Mouse (Mus musculus) megakaryocyte-erythroid progenitor cell, adult 5-6 weeks (primary cell): Measurements from ENCODE around the gene Vps18. TPM values are rescaled to one million over a fixed set of nuclear protein-coding genes. Genes with fewer than 3 reads are reported as not detected.

Source experiments
- ATAC-seq: replicated peaks from 2 replicates; pipeline ENCODE4 v1.8.0; 2016; ENCODE audit warnings: mild to moderate bottlenecking, inconsistent platforms; ENCODE audit not compliant: severe bottlenecking, poor library complexity, low FRiP score, low TSS enrichment
- total RNA-seq, 2 experiments: library from RNA; stranded (forward) in 1 of 2; stranded (reverse) in 1 of 2; fragments of 200-1000, 215-1000 nt in 1 of 2; fragments of >200 nt in 1 of 2; fragmentation: Nextera tagmentation in 1 of 2; gene quantifications; 2 replicates each; pipeline ENCODE4 v1.2.3; 2014 to 2017

The Vps18 gene
- total RNA-seq, 2 experiments from 2014 or later, result 12.4 to 13.1 TPM

DNA sequence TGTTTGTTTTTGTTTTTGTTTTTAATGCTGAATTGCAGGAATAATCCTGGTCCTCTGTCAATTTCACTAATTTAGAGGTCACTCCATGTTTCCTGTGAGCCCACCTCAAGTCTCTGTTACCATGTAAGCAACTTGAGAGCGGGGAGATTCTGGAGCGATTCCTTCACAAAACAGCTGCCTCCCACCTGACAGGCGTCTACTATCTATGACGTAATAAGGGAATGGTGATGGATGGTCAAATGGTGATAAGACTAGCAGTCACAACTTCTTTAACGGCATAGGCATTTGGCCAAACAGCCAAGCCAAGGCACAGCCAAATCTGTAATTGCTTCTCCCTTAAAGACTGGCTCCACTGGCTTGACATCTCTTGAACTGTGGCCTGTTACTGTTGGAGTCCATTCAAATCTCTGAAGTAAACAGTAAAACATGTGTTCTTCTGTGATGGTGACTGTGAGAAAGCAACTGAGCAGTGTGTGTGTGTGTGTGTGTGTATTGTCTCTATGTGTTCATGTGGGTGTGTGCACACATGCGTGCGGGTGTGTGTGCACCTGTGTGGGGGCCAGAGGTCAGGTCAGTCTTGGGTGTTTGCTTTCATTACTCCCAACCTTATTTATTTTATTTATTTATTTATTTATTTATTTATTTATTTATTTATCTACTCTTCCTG, 6.5 kb upstream of the Vps18 start:
- peak; percentile 41 for ATAC-seq

DNA sequence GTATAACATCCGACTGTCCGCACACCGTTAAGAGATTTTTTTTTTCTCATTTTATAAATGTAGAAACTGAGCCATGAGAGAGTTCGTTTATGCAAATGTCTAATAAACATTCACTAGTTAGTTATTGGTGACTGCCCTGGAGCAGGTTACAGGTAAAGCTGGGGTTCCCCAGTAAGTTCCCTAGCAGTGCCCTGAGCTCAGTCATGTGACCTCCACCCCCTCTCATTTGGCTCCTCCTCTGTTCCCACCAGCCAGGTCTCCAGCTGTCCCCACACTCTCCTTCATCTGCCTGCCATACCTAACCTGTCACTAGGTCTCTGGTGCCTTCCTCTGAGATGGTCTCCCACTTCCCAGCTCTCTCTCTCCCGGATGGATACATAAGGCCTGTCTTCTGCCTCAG, 1.2 kb upstream of the Vps18 start:
- no peak for ATAC-seq

DNA sequence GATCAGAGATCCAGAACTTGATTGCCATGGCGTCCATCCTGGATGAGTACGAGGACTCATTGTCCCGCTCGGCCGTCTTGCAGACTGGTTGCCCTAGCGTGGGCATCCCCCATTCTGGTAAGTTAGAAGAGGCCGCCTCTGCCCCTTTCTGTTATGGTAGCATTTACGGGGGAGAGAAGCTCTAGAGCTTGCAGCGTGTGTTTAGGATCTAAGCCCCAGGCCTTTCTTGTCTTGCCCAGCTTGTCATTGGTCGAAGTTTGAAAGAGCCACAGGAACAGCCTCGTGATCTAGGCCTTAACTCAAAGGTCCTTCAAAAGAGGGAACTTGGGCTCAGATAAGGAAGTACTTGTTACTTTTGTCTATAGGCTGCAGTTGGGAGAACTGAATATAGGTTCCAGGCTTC, 475 bp downstream of the Vps18 start:
- 0 out of 2 replicates have a peak, but pooled peaks have one; percentile 14 for ATAC-seq

DNA sequence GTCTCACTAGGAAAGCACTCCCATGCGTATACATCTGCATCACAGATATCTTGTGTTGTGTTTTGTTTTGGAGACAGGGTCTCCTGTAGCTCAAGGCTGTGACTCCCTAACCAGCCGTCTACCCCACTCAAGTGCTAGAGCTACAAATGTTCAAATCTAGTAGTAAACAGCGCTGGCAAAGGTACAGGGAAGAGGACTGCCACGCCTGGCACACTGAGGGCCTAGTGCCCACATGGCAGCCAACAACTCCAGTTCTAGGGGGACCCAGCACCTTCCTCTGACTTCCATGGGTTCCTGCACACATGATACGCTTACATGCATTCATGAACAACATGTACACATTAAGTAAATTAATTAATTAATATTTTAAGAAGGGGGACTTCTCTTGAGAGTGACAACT, 3.7 kb downstream of the Vps18 start:
- ATAC-seq, result no peak

DNA sequence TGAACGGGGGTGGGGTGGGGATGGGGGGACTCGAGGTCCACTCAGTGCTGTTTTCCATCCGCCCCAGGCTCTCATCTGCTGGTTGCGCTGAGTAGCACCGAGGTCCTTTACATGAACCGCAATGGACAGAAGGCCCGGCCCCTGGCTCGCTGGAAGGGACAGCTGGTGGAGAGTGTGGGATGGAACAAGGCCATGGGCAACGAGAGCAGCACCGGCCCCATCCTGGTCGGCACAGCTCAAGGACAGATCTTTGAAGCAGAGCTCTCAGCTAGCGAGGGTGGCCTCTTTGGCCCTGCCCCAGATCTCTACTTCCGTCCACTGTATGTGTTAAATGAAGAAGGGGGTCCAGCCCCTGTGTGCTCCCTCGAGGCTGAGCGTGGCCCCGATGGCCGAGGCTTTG, 4.3 kb downstream of the Vps18 start:
- no peak for ATAC-seq

DNA sequence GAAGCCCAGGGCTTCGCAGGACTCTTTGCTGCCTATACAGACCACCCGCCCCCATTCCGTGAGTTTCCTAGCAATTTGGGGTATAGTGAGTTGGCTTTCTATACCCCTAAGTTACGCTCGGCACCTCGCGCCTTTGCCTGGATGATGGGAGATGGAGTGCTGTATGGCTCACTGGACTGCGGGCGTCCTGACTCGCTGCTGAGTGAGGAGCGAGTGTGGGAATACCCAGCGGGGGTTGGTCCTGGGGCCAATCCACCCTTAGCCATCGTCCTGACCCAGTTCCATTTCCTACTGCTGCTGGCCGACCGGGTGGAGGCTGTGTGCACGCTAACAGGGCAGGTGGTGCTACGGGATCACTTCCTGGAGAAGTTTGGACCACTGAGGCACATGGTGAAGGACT, 4.8 kb downstream of the Vps18 start:
- no peak for ATAC-seq

DNA sequence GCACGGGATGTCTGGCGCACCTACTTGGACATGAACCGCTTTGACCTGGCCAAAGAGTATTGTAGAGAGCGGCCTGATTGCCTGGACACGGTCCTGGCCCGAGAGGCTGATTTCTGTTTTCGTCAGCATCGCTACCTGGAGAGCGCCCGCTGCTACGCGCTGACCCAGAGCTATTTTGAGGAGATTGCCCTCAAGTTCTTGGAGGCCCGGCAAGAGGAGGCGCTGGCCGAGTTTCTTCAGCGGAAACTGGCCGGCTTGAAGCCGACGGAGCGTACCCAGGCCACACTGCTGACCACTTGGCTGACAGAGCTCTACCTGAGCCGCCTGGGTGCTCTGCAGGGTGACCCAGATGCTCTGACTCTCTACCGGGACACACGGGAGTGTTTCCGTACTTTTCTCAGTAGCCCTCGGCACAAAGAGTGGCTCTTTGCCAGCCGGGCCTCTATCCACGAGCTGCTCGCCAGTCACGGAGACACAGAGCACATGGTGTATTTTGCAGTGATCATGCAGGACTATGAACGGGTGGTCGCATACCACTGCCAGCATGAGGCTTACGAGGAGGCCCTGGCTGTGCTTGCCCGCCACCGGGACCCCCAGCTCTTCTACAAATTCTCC, 5.3 kb downstream of the Vps18 start:
- ATAC-seq, result no peak

DNA sequence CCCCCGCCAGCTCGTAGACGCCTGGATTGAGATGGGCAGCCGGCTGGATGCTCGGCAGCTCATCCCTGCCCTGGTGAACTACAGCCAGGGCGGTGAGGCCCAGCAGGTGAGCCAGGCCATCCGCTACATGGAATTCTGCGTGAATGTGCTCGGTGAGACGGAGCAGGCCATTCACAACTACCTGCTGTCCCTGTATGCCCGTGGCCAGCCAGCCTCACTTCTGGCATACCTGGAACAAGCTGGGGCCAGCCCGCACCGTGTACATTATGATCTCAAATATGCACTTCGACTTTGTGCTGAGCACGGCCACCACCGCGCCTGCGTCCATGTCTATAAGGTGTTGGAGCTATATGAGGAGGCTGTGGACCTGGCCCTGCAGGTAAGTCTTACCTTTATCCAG, 5.9 kb downstream of the Vps18 start:
- ATAC-seq, result no peak

DNA sequence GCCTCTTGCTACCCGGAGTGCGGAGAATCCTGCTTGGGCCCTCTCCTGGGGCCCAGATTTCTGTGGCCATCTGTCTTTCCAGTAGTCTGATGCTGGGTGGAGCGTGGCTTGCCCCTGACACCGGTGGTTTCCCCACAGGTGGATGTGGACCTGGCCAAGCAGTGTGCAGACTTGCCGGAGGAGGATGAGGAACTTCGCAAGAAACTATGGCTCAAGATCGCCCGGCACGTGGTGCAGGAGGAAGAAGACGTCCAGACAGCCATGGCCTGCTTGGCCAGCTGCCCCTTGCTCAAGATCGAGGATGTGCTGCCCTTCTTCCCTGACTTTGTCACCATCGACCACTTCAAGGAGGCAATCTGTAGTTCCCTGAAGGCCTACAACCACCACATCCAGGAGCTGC, 8.2 kb downstream of the Vps18 start:
- ATAC-seq, result no peak

DNA sequence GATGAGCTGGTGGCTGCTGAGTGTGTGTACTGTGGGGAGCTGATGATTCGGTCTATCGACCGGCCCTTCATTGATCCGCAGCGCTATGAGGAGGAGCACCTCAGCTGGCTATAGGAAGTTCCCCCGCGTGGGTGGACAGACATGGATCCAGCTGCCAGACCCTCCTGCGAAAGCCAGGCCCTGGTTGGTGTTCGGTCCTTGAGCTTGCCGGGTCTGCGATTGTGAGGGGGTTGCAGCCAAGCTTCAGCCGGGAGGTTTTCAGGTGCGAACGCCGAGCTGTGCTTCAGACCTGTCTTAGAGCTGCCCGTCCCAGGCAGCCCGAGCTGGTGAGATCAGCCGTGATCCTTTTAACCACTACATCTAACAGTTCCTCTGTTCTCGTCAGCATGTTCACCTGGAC, 9.0 kb downstream of the Vps18 start:
- ATAC-seq, result no peak

DNA sequence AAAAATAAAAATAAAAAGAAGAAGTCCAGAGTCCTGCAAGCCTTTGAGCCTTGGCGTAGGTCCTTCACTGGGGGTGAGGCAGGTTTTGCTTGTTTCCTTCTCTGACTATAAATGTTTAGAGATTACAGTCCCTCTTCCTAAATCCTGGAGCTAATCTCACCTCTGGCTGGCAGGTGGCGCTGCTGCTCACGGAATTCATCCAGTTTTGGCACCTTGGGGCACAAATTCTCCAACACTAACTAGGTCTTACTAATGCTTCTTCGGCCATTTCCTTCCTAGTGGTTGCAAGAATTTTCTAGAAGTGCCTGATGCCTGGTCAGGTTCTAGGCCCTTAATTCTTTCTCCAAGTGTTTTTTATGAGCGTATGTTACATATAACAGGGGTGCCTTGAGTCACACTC, 9.8 kb downstream of the Vps18 start:
- no peak for ATAC-seq

DNA sequence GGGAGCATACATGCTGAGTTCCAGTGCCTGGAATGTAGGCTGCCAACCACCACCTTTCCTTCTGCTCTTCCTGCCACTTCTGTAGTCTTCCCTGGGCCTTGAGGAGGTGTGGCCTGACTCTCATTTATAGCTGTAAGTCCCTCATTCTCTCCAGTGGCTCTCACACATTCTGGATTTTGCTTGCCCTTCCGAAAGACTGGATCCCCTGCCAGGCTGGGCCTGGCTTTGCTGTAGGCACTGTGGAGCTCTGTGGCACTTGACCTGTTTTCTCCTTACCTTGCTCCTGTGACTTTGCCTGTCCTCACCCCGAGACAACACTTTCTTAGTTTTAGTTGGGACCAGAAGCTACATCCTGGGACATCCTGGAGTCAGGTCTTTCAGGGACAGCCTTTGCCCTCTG, 10.3 kb downstream of the Vps18 start:
- no peak for ATAC-seq

DNA sequence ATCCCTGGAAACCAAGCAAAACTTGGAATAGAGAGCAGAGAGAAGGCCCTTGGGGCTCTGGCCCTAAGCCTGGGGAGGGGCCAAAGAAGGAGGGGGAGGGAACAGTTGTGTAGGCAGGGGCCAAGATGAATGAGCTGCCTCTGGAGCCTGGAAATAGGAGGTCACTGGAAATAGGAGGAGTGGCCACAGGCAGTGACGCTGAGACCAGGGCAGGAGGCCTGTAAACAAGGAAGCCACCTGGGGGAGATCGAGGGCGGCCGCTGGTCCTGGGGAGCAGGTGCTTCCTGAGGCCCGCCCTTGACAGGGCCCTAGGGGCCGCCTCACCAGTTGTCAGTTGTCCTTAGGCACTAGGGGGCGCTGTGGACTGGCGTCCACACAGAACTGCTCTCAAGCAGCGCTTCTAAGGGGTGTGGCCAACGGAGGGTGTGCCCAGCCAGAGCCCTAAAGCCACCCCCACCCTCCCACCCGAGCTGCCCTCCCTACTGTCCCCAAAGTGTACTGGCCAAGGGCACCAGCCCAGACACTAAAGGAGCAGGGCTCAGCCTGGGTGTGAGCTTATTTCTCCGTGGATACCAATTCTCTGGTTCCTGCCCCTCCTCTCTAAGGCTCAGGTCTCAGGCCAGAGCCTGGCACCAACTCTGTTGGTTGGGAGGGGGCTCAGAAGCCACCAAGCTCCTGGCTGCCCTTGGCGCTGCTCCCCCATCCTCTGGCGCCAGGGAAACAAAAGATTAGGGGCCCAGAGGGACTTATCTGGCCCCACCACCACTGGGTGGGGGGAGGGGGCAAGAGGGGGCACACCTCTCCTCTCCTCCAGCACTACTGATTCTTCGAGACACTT, 11.7 kb downstream of the Vps18 start:
- peak; percentile 72 for ATAC-seq

DNA sequence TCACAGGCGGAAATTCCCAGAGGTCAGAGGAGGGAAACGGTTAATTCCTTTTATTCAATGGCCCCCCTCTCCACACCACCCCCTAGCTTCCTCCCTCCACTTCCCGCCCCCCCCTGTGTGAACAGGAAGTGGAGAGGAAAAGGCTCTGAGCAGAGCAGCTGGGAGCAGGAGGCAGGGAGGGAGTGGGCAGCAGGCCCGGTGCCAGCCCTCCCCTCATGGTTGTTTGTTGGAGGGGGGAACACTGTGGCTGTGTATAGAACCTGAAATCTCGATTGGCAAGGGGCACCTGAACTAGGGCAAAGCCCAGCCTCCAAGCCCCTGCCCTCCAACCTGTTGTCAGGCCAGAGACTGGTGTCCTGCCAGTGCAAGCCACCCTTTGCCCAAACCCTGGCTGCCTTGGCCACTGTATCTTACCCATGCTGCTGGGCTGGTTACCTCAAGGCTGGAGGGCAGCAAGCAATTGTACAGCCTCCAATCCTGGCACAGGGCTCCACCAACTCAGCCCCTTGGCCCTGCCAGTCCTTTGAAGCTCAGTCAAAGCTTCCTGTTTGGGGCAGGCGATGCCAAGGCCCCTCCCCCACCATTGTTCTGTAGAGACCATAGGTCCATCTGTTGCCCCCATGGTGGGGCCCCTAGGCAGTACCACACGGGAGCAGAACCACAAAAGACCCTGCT, 12.4 kb downstream of the Vps18 start:
- 0 out of 2 replicates have a peak, but pooled peaks have one; percentile 3 for ATAC-seq

DNA sequence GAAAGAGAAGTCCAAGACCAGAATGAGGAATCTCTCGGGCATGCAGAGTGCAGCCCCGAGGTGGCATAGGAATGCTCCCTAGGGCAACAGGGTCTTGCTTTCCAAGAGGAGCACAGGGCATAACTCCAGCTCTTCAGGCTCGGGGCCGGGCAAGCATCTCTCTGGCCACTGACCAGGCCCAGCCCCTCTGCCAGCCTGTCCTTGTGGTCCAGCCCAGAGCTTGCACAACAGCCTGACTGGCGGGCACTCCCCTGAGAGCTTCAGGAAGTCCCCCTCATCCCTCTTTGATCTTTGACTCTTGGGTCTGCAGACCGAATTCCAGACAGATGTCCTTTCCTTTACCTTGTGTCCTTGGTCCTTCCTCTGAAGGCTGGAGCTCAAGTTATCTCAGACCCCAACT, 14.3 kb downstream of the Vps18 start:
- ATAC-seq, result no peak

DNA sequence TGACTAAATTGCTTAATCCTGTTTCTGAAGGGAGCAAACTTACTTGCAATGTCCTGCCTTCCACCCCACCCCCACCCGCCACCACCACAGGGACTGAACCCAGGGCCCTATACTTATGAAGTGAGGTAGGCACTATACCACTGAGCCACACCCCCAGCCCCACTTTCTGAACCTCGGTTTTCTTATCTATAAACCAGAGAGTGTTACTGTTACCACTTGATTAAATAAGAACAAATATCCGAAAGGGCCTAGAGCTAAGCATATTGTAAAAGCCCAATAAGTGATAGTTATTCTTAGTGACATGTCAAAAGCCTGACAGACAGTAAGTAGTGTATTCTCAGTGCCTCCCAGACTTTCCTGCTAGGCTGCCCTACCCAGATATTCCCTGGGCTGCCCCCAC, 15.9 kb downstream of the Vps18 start:
- ATAC-seq, result peak; percentile 48

DNA sequence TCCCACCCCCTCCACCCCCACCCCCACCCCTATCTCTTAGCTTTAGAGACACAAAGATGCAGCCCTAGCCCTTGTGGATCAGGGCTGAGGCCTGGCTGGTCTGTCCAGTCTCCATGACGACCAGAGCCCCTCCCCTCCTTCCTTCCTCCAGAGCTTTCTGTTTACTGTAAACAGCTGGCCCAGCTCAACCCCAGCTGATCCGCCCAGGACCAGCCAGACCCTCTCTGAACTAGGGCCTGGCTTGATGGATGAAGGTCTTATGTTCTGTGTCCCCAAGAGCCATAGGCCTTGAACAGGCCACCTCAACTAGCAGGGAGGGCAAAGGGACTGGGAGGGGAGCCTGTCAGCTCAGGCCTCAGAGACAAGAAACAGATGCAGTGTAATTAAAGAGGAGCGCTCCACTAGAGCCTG, 16.3 kb downstream of the Vps18 start:
- peak; percentile 17 for ATAC-seq

DNA sequence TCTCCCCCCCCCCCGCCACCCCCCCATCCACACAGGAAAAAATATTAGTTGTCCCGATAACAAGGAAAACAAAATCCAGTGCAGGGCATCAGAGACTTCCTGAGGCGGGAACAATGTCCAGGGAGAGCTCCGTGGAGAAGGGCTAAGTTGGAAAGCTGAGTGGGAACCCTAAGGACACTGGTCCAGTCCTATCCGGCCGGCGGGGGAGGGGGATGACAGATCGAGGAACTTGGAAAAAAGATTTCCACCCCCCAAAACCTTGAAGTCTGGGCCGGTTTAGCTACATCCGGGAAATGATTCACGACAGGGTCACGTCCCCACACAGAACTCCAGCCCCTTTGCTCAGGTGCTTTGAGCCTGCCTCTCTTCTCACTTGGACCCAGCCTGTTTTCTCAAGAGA, 23.0 kb downstream of the Vps18 start:
- ATAC-seq, result no peak

DNA sequence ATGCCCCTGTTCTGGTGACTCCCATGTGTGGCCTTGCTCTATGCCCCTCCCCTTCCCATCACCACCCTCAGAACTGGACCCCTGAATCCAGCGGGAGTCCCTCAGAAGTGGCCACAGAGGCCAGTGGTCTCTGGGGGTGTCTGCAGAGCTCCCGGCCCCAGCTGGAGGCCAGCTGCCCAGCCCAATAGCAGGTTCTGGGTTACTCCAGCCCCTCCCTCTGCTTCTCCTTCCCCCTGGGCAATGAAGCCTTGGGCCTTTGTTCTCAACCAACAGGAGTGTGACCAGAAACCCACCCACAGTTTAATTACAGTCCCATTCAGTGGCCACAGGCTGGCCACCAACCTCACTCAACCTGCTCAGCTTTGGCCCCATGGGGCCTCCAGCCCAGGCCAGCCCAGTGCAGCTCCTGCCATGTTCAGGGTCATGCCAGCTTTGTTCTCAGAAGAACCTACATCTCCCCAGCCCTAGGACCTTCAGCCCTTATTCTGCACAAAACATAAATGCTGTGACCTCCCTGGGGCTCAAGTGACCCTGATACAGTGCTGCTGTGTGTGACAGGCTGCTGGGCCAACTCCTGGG, 23.9 kb downstream of the Vps18 start:
- no peak for ATAC-seq
